Mouse (Mus musculus) kidney, embryonic 16.5 days (tissue): ENCODE results near the gene Baz1b. TPM values are rescaled to one million over a fixed set of nuclear protein-coding genes. Genes with fewer than 3 reads are reported as not detected.
"Not testable (repeated sequence)": the region's sequence is repeated elsewhere in the genome, so short reads cannot be mapped to it uniquely, and the experiment has no call there.

Experiments used
- ATAC-seq: fragments of 200-750 bp; cut with Nextera tagmentation; 2 replicates; pipeline ENCODE4 v1.8.0; 2017; ENCODE audit warnings: moderate TSS enrichment; ENCODE audit not compliant: low FRiP score, low TSS enrichment
- H3K27ac ChIP-seq: fragments of 300-500 bp; sonication (generic); 2 replicates; pipeline ENCODE4 v1.5.1; 2014; ENCODE audit warnings: low read length
- H3K27me3 ChIP-seq: fragments of 300-500 bp; sonication (generic); 2 replicates; pipeline ENCODE4 v1.6.1; 2014; ENCODE audit warnings: low read length, control low read depth, mixed read lengths; ENCODE audit not compliant: insufficient read depth
- H3K36me3 ChIP-seq: fragments of 300-500 bp; sonication (generic); 2 replicates; pipeline ENCODE4 v1.6.1; 2014; ENCODE audit warnings: low read length, control low read depth, mixed read lengths; ENCODE audit not compliant: insufficient read depth
- H3K4me1 ChIP-seq: fragments of 300-500 bp; sonication (generic); 2 replicates; pipeline ENCODE4 v1.6.1; 2014; ENCODE audit warnings: low read length, control low read depth, mixed read lengths; ENCODE audit not compliant: insufficient read depth
- H3K4me2 ChIP-seq: fragments of 300-500 bp; sonication (generic); replicated peaks from 2 replicates; pipeline ENCODE4 v1.6.1; 2014; ENCODE audit warnings: low read depth, low read length
- H3K4me3 ChIP-seq: fragments of 300-500 bp; sonication (generic); 2 replicates; pipeline ENCODE4 v1.5.1; 2014; ENCODE audit warnings: mild to moderate bottlenecking, low read length
- H3K9ac ChIP-seq: fragments of 300-500 bp; sonication (generic); replicated peaks from 2 replicates; pipeline ENCODE4 v1.6.1; 2014; ENCODE audit warnings: low read length
- H3K9me3 ChIP-seq: fragments of 300-500 bp; sonication (generic); 2 replicates; pipeline ENCODE4 v1.6.1; 2016; ENCODE audit warnings: low read length, control low read depth
- WGBS: fragments of 180-500 bp; shearing (Covaris S2); extraction: QIAGEN DNeasy Blood & Tissue Kit; methylation state at CpG from one replicate; pipeline ENCODE4 v1.1.7; 2014; 5-methylcytosine and 5-hydroxymethylcytosine counted together
- polyA plus RNA-seq: library from polyadenylated mRNA; unstranded; fragments of >200 nt; fragmentation: Nextera tagmentation; extraction: Ambion mirVana; gene quantifications from 2 replicates; pipeline ENCODE4 v1.2.1, GENCODE M21; 2015

Gene Baz1b
- polyA plus RNA-seq, 1 experiment from 2014 or later, result 33.4 TPM

- Histone ChIP-seq H3K27ac (no peak overlapping the region), H3K9ac (no peak overlapping the region), H3K4me2 (no peak overlapping the region), H3K4me3 (no peak overlapping the region), H3K4me1 (no peaks in the 10 kb centered on the region), H3K9me3 (no peaks in the 10 kb centered on the region), H3K27me3 (no peaks in the 10 kb centered on the region), H3K36me3 (peaks cover 80% of the 10 kb centered on the region)
- no peak for ATAC-seq
- WGBS, result 93% methylated on average over 7 of the region's 7 CpGs
These were observed 35.0 kb downstream of the Baz1b start for GRCm38 (mm10) chr5:135222066-135222465.

GRCm38 (mm10) chr5:135224169-135224568 is 37.1 kb downstream of the Baz1b start:
- no peaks in the 10 kb centered on the region for H3K27me3 ChIP-seq
- ATAC-seq, result no peak
- peaks cover 79% of the 10 kb centered on the region for H3K36me3 ChIP-seq
- no peaks in the 10 kb centered on the region for H3K9me3 ChIP-seq
- 86% methylated on average over 3 of the region's 3 CpGs for WGBS
- no peaks in the 10 kb centered on the region for H3K4me1 ChIP-seq
- no peak overlapping the region for H3K4me2 ChIP-seq
- H3K27ac ChIP-seq, result no peak overlapping the region
- H3K4me3 ChIP-seq, result no peak overlapping the region
- no peak overlapping the region for H3K9ac ChIP-seq

- H3K4me2 ChIP-seq, H3K9me3 ChIP-seq, ATAC-seq, H3K4me3 ChIP-seq, H3K9ac ChIP-seq, H3K27ac ChIP-seq, H3K4me1 ChIP-seq, H3K27me3 ChIP-seq: not testable (repeated sequence)
- H3K36me3 ChIP-seq, result peaks cover 83% of the 10 kb centered on the region
- 92% methylated on average over 4 of the region's 4 CpGs for whole genome bisulfite sequencing
These were observed 38.8 kb downstream of the Baz1b start for GRCm38 (mm10) chr5:135225879-135226278.

- no peaks in the 10 kb centered on the region for H3K9me3 ChIP-seq
- ATAC-seq, result no peak
- H3K4me3 ChIP-seq, result no peak overlapping the region
- 88% methylated on average over 4 of the region's 4 CpGs for WGBS
- no peaks in the 10 kb centered on the region for H3K4me1 ChIP-seq
- H3K36me3 ChIP-seq, result peaks cover 82% of the 10 kb centered on the region
- H3K4me2 ChIP-seq, result no peak overlapping the region
- no peak overlapping the region for H3K9ac ChIP-seq
- H3K27ac ChIP-seq, result no peak overlapping the region
- H3K27me3 ChIP-seq, result no peaks in the 10 kb centered on the region
These were observed 43.1 kb downstream of the Baz1b start for GRCm38 (mm10) chr5:135230186-135230585.

- no peak overlapping the region for H3K9ac ChIP-seq
- H3K27ac ChIP-seq, result no peak overlapping the region
- no peak overlapping the region for H3K4me2 ChIP-seq
- H3K4me1 ChIP-seq, result no peaks in the 10 kb centered on the region
- H3K27me3 ChIP-seq, result no peaks in the 10 kb centered on the region
- H3K9me3 ChIP-seq, result no peaks in the 10 kb centered on the region
- 83% methylated on average over 8 of the region's 8 CpGs for WGBS
- H3K36me3 ChIP-seq, result peaks cover 87% of the 10 kb centered on the region
- no peak overlapping the region for H3K4me3 ChIP-seq
- ATAC-seq, result no peak
These were observed 46.3 kb downstream of the Baz1b start for GRCm38 (mm10) chr5:135233166-135233920.

- H3K27ac ChIP-seq, result no peak overlapping the region
- 33% methylated on average over 2 of the region's 2 CpGs for WGBS
- peaks cover 91% of the 10 kb centered on the region for H3K36me3 ChIP-seq
- H3K27me3 ChIP-seq, result no peaks in the 10 kb centered on the region
- H3K4me3 ChIP-seq, result no peak overlapping the region
- no peaks in the 10 kb centered on the region for H3K9me3 ChIP-seq
- H3K9ac ChIP-seq, result no peak overlapping the region
- ATAC-seq, result no peak; the same call in 1 of the 2 replicates
- H3K4me2 ChIP-seq, result no peak overlapping the region
- no peaks in the 10 kb centered on the region for H3K4me1 ChIP-seq
These were observed 49.5 kb downstream of the Baz1b start for GRCm38 (mm10) chr5:135236571-135236970.

GRCm38 (mm10) chr5:135238832-135239231 is 51.8 kb downstream of the Baz1b start:
- Histone ChIP-seq H3K9me3 (no peaks in the 10 kb centered on the region), H3K4me3 (no peak overlapping the region), H3K4me1 (no peaks in the 10 kb centered on the region), H3K27me3 (no peaks in the 10 kb centered on the region), H3K9ac (no peak overlapping the region), H3K27ac (no peak overlapping the region), H3K36me3 (peaks cover 91% of the 10 kb centered on the region), H3K4me2 (no peak overlapping the region)
- no peak for ATAC-seq
- 83% methylated on average over 2 of the region's 2 CpGs for WGBS

- no peak for ATAC-seq
- H3K27ac ChIP-seq, result no peak overlapping the region
- no peak overlapping the region for H3K9ac ChIP-seq
- peaks cover 96% of the 10 kb centered on the region for H3K36me3 ChIP-seq
- no peaks in the 10 kb centered on the region for H3K27me3 ChIP-seq
- no peaks in the 10 kb centered on the region for H3K4me1 ChIP-seq
- no peak overlapping the region for H3K4me2 ChIP-seq
- WGBS, result 62% methylated on average over 1 of the region's 1 CpGs
- no peaks in the 10 kb centered on the region for H3K9me3 ChIP-seq
- H3K4me3 ChIP-seq, result no peak overlapping the region
These were observed 54.4 kb downstream of the Baz1b start for GRCm38 (mm10) chr5:135241474-135241873.

- WGBS, result 77% methylated on average over 12 of the region's 12 CpGs
These were observed 55.1 kb downstream of the Baz1b start for GRCm38 (mm10) chr5:135242136-135242535.

GRCm38 (mm10) chr5:135242608-135243007 is 55.5 kb downstream of the Baz1b start:
- ATAC-seq, result no peak
- Histone ChIP-seq H3K4me2 (no peak overlapping the region), H3K27me3 (no peaks in the 10 kb centered on the region), H3K4me3 (no peak overlapping the region), H3K9me3 (no peaks in the 10 kb centered on the region), H3K4me1 (no peaks in the 10 kb centered on the region), H3K27ac (no peak overlapping the region), H3K36me3 (peaks cover 88% of the 10 kb centered on the region), H3K9ac (no peak overlapping the region)
- WGBS, result 93% methylated on average over 3 of the region's 3 CpGs

More at GRCm38 (mm10) chr5:135242136-135242535, 55.1 kb downstream of the Baz1b start:
- H3K9ac ChIP-seq, result no peak overlapping the region
- no peak for ATAC-seq
- no peak overlapping the region for H3K27ac ChIP-seq
- H3K36me3 ChIP-seq, result peaks cover 92% of the 10 kb centered on the region
- H3K4me3 ChIP-seq, result no peak overlapping the region
- H3K4me2 ChIP-seq, result no peak overlapping the region
- no peaks in the 10 kb centered on the region for H3K9me3 ChIP-seq
- no peaks in the 10 kb centered on the region for H3K4me1 ChIP-seq
- no peaks in the 10 kb centered on the region for H3K27me3 ChIP-seq
